Mouse (Mus musculus) lung, postnatal 25 days (tissue): ENCODE data around the gene Spats2.

Experiments used
- DNase-seq: peaks from one replicate; pipeline ENCODE4 v3.0.0; 2022; ENCODE audit warnings: low spot score

Gene Spats2

DNA sequence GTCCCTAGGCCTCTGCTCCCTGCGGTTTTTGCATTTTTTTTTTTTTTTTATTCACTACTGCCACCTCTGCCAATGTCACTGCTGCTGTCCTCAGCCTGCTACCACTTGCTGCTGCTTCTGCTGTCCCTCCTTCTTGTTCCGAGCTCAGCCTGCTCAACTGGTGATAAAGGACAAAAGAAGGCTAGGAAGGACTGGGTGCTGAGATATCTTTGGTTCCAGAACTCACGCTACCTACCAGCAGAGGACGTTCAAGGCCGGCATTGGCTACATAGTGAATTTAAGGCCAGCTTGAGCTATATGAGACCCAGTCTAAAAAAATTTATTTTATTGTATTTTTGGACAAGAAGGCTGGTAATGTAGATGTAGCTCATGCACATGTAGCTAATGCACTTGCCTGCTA lies 12.7 kb downstream of the Spats2 start:
- DNase-seq = no peak

DNA sequence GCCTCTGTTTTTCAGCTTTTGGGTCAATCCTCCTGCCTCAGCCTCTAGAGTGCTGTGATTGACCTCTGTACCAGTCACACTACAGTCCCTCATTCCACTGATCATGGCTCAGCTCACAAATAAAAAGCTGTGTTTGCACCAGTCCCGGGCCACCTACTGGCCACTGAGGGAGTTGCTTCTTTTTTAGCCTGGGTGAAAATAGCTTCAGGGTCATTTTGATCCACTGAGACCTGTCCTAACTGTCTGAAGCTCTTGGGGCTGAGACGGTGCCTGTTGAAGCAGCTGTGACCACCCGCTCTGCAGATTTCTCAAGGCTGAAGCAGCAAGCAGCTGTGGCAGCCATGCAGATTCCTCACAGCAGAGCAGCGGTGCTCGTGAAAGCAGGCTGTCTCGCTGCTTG lies 14.0 kb downstream of the Spats2 start:
- DNase-seq = no peak

DNA sequence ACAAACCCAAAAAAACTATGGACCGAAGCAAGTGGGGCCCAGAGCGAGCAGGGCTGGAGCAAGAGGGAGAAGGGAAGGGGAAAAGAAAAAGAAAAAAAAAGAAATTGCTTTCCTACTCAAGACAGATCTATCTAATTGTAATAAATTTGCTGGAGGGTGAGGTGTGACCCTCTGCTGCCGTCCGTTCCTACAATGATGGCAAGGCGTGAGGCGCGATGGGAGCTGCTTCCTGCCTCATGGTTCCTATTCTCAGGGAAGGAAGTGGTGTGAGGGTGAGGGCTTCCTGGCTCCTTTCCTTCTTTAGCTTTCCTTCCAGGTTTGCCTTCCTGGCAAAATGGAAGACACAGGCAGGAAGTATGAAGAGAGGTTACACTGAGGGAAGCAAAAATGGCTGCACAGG lies 24.8 kb downstream of the Spats2 start:
- no peak for DNase-seq

DNA sequence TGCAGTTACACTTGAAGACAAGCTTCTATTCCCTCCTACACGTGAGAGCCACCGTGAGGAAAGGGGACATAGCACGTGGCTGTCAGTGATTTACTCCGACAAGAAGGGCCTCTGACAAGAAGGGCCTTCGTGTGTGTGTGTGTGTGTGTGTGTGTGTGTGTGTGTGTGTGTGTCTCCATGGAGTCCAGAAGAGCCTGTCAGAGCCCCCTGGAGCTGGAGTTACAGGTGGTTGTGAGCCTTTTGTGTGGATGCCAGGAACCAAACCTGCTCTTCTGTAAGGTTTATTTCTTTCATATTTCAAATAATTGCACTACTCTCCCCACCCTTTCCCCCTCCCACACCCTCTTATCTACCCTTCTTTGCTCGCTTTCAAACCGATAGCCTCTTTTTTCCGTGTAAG lies 25.6 kb downstream of the Spats2 start:
- no peak for DNase-seq

DNA sequence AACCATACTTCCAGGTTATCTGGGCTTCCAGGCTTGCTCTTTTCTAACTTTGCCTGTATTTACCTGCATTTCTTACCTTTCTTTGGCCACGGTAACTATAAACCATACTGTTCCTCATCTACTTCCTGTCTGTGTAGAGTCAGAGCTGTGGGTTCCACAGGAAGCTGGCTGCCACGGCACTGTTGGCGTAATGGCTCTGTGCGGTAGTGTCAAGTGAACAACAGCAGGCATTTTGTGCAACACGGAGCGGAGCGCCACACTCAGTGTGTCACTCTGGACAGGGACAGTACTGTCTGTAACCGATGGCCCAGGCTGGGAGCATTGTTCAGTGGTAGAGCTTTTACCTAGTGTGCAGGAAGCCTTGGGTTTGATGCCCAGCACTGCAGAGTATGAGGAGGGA lies 27.8 kb downstream of the Spats2 start:
- no peak for DNase-seq

DNA sequence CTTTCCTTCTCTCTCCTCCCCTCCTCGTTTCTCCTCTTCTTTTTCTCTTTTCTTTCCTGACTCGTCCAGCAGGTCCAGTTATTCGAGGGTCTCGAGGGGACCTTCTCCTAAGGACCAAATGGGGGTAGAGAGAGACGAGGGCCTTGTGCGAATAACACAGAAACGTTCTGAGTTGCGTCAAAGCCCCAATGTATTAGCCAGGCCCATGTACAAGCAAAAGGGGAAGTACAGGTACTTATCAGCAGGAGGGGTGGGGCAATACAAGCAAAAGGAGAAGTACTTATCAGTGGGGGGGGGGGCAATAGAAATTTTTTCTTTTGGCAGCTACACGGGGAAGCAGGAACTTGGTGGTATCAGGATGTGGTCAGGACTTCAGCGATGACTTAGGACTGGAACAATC lies 28.8 kb downstream of the Spats2 start:
- DNase-seq = peak; percentile 11

DNA sequence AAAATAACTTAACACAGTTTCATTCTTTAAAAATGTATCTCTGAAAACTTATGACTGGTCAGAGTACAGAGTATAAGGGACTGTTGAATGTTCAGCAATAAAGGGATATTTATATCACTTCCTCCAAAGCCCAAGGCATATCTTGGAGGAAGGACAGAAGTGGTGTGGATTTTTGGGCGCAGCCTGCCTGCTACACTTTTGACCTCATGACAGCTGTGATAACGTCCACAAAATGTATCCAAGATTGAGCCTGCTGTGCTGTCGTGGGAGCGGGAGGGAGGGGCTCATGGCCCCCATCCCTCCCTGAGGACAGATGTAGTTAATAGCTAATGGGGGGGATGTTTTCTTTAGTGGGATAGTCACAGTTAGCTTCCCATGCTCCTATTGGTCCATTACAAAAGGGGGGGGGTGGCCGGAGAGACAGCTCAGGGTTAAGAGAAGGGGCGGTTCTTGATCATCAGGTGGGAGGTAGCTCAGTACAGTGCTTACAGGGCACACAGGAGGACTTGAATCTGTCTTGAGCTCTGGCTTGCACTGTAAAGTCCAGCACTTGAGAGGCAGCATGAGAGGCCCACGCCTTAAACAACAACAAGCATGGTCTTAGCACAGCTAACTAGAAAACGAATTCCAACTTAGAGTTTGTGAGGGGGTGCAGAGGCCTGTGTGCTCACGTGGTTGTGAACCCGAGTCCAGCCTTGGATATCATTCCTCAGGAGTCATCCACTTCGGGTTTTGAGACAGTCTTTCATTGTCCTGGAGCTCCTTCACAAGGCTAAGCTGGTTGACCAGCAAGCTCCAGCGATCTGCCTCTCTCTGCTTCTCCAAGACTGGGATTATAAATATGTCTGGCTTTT lies 38.0 kb downstream of the Spats2 start:
- DNase-seq = no peak

DNA sequence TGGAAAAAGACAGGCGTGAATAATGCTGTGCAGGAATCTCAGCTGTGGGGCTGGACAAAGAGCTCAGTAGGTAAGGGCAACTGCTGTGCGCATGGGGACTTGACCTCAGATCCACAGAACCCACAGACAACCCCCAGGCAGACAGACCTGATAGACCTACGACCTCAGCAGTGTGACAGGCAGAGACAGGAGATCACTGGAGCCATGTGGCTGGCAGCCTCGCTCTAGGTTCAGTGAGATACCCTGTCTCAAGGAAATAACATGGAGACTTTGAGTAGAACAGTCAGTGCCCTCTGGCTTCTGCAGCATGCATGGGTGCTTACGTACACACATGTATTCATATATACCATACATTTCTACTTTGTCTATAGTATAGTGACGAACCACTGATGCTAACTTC lies 46.4 kb downstream of the Spats2 start:
- no peak for DNase-seq

DNA sequence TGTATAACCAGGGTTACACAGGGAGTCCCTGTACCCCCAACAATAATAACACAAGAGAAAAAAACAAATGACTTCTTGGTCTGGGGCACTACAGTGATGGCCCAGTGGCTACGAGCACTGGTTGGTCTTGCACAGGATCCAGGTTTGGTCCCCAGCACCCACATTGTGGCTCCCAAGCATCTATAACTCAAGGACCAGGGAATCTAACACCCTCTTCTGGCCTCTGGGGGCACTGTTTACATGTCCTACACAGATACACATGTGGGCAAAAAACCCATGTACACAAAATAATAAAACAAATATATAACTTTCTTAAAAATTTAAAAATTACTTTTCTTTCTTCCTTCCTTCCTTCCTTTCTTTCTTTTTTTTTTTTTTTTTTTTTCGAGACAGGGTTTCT lies 53.9 kb downstream of the Spats2 start:
- DNase-seq = no peak

DNA sequence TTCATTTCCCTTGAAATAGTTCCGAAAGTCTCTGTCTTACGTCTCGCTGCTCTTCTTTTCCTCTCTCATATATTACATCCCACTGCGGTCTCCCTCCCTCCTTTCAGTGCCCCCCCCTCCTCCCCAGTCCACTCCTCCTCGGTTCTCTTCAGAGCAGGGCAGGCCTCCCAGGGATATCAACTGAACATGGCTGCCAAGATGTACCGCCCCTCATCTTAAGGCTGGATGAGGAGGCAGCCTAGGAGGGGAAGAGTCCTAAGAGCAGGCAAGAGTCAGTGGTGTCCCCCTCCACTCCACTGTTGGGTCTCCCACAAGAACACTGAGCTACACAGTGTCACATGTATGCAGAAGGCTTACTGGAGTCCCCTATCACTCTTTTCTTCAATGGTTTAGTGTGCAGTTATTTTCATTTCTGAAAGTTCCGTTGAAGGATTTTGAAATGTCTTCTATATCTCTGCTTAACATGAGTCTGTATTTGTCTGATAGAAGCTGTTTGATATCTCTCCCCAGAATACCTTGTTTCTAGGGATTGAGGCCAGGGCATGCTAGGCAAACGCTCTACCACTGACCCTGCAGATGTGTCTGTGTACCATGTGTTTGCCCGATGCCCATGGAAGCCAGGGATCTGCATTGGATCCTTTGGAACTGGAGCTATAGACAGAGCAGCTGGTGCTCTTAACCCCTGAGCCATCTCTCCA lies 58.6 kb downstream of the Spats2 start:
- no peak for DNase-seq

DNA sequence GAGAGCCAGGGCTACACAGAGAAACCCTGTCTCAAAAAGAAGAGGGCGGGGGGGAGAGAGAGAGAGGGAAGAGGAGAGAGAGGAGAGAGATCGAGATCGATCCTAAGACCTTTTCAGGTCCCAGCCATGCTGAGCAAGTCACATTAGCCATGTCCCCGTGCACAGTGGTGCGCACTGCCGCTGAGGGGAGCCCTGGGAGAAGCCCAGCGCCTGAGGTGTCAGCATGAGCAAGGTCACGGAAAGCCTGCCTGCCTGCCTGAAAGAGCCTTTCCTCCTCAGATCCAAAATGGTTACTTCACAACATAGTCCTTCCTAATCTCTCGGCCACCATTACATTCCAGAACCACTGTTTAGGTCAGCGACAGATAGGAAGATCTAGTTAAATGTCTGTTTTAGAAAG lies 68.6 kb downstream of the Spats2 start:
- no peak for DNase-seq

DNA sequence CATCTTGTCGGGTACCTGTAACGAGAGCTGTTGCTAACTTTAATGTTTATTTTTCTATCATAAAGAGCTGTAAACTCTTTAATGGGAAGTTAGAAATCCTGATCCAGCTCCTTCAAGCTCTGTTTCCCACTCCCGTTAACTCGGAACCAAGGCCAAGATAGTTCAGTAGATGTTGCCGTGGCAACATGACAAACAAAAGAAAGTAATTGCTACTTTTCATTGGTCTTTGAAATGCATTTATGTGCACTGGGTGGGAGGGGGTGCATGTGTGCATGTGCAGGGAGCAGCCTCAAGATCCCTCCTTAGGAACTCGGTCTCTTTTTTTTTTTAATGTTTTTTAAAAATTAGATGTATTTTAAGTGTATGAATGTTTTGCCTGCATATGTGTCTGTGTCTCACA lies 69.3 kb downstream of the Spats2 start:
- no peak for DNase-seq

DNA sequence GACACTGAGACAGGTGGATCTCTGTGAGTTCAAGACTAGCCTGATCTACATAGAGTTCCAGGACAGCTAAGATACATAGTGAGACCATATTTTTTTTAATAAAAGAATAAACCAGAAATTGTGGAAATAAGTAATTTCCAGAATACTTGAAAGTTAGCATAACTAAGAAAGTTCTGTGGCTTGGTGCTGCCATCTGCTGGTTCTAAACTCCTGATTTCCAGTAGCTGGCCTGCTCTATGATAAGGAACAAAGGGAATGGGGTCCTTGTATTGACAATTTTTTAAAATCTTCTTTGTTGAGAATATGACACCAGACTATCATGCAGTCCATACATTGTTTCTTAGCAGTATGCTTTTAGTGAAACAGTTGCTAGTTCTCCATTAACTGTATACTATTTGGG lies 73.0 kb downstream of the Spats2 start:
- no peak for DNase-seq

DNA sequence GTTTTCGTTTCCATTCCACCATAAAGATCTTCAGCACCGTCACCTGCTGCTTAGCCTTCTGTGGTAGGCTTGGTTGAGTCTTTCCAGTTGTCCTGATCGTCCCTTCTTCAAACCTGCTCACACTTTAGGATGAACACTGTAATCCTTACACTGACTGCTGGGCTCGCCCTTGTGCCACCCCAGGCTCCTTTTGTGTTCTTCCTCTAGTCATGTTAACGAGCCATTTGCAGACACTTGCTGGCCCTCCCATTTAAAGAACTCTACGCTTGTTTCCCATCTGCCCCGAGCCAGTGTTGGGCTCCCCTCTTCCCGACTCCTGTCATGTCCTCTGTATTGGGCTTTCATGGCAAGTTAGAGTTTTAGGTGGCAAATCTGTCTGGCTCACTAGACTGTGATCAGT lies 80.2 kb downstream of the Spats2 start:
- DNase-seq = no peak

DNA sequence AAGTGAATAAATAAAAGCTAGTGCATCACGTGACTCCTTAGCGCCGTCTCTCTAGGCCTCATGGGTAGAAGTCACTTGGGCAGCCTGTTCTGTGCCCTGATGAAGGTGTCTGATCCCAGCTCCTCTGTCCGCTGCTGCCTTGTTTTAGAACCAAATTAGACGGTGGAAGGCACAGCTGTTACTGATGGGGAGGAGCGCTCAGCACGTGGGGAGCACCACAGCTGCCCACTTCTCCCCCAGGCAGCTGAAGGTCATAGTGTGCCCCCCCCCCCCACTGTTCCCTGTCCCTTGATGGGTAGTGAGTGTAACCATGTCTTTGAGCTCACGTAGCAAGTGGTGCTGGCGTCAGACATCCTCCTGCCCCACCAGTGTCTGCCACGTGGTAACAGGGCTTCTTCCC lies 87.5 kb downstream of the Spats2 start:
- no peak for DNase-seq

DNA sequence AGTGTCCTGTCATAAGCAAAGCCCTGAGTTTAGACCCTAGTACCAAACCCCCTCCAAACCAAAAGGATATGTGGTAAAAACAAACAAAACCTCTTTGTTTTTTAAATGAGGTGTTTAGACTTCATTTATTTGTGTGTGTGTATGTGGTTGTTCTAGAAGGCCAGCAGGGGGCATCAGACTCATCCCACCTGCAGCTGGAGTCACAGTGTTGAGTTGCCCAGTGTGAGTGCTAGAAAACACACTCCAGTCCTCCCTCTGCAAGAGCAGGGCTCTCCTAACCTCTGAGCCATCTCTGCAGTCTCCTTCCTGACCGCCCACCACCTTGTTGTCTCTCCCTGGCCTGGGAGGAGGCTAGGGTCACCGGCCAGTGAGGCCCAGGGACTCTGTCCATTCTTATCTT lies 89.2 kb downstream of the Spats2 start:
- DNase-seq = peak; percentile 32

DNA sequence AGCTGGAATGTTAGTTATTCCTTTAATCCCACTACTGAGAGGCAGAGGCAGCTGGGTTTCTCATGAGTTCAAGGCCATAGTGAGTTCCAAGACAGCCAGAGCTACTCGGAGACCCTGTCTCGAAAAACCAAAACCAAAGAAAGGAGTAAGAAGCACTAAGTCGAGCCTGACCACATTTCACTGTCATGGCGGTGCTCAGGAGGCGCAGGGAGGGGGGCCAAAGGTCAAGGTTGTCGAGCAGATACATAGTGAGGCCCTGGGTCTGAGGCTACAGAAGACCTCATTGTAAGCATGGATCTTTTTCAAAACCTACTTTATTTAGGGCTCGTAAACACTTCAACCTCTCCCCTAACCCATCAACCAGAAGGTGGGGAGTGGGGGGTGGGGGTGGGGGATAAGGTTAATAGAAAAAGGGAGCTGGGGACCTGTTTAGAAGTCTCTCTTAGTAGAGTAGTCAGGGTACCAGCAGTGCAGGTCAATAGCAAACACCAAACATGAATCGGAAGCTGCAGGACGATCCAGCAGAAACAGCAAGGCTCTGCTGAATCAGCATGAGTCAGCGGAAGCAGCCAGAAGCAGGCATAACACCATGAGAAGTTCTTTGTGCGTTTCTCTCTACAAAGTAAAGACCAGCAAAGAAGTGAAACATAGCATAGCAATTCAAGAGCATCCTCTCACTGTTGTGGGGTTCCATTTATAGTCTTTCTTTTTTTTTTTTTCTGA lies 90.2 kb downstream of the Spats2 start:
- no peak for DNase-seq

DNA sequence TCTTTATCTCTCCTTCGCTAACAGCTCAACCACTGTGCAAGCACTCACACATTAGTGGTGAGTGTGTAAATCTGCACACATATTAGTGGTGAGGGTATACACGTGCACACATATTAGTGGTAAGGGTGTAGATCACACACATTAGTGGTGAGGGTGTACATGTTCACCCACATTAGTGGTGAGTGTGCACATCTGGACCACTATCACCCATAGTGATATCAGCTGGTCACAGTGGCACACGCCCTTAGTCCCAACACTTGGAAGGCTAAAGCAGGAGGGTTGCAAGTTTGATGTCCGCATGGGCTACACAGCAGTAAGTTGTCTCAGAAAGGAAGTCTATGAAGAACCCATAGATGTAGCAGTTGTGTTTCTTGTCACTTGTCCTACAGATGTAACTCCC lies 91.9 kb downstream of the Spats2 start:
- DNase-seq = no peak

DNA sequence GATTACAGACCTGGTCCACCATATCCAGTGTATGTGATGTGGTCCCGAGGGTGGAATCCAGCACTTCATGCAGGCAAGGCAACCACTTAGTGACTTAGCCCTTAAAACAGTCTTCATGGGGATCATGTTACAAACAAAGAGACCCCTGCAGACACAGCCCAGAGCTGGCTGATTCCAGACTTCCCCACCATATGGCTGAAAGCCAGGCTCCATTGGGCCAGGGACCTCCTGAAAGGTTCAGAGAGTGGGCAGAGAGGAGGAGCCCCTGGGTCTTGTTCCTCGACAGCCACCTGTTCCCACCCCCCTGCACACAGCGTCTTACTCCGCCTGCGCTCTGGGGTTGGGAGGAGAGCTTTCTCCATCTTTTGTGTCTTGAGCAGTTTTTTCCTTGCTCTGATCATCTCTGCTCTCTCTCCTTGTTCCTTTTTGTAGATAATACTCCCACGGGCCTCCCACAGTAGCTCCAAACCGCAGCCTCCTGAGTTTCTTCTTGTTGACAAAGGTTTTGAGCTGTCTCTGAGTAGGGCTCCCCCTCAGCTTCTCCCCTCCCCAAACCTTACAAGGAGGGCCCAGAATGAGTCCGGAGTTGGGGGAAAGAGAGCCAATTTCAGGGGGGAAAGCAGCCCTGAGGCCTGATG lies 95.7 kb downstream of the Spats2 start:
- no peak for DNase-seq

DNA sequence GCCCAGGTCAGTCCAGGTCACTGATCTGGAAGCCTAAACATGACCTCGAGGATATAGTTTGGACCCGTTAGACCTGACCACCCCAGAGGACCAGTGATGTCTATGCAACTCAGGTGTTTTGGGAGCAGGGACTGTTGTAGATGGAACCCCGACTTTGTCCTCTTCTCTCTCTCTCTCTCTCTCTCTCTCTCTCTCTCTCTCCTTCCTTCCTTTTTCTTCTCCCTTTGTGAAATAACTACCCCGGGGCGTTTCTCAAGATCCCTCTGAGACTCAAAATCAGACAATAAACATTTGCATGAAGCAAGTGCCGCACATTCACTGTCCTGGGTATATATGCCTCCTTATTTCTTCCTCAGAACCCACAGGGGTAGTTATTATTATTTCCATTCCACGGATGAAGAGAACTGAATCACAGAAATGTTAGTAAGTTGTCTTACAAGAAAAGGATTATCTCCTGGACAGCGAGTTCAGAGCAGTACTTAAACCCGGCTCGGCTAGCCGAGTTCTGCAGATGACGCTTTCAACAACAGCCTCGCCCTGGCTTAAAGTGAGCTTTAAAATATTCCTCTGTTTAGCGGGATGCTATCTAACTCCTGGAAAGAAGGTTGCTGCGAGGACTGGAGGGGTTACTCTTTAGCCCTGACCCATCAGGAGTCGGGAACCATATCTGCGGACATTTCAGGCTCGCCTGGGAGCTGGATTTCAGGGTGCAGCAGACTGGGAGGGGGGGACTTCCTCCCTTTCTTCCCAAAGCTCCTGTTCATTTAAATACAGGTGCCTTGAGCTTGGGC lies 97.3 kb downstream of the Spats2 start:
- DNase-seq = no peak

DNA sequence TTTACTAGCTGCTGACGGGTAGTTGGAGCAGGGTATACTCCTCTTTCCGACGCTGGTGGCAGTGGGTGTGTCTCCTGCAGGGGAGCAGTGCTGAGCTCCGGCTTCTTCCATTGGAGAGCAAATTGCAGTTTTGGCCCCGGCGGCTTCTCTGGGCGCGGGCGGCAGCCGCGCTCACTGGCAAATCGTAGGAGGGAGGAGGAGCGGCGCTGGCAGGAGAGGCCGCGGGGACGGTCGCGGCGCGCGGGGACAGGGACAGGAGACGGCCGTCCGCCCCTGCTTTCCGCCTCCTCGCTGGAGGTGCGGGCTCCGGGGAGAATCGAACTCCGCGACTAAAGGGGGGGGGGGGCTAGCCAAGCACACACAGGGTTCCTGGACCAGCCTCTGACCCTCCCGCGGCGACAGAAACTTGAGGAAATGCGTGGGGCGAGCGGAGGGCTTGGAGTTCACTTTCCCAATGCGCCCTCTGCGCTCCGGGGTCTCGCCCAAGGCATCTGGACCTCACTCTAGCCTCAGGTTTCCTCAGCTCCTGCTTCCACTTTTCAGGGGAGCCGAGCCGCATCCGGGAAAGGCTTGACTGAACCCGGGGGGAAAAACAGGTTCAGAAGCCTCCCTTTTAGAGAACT lies 98.0 kb downstream of the Spats2 start:
- no peak for DNase-seq
